Mouse (Mus musculus) neural tube, embryonic 14.5 days (tissue): ENCODE measurements around the gene Gba2. TPM values are rescaled to one million over a fixed set of nuclear protein-coding genes. Genes with fewer than 3 reads are reported as not detected.

Experiments used
- ATAC-seq: fragments of 200-750 bp; cut with Nextera tagmentation; 2 replicates; pipeline ENCODE4 v1.8.0; 2017; ENCODE audit warnings: low read depth, mild to moderate bottlenecking, moderate TSS enrichment, moderate library complexity
- H3K27ac ChIP-seq: fragments of 300-500 bp; sonication (generic); 2 replicates; pipeline ENCODE4 v1.5.1; 2014; ENCODE audit warnings: low read depth, mild to moderate bottlenecking, control low read depth, low read length, moderate library complexity, mixed read lengths
- H3K27me3 ChIP-seq: fragments of 300-500 bp; sonication (generic); 2 replicates; pipeline ENCODE4 v1.6.1; 2014; ENCODE audit warnings: low read length; ENCODE audit not compliant: control insufficient read depth, insufficient read depth
- H3K36me3 ChIP-seq: fragments of 300-500 bp; sonication (generic); 2 replicates; pipeline ENCODE4 v1.6.1; 2014; ENCODE audit warnings: low read length, mixed read lengths; ENCODE audit not compliant: control insufficient read depth, insufficient read depth
- H3K4me1 ChIP-seq: fragments of 300-500 bp; sonication (generic); 2 replicates; pipeline ENCODE4 v1.6.1; 2014; ENCODE audit warnings: low read length; ENCODE audit not compliant: control insufficient read depth, insufficient read depth
- H3K4me2 ChIP-seq: fragments of 300-500 bp; sonication (generic); 2 replicates; pipeline ENCODE4 v1.6.1; 2014; ENCODE audit warnings: mild to moderate bottlenecking, low read depth, low read length, control low read depth
- H3K4me3 ChIP-seq: fragments of 300-500 bp; sonication (generic); 2 replicates; pipeline ENCODE4 v1.5.1; 2014; ENCODE audit warnings: low read depth, low read length, control low read depth, mixed read lengths
- H3K9ac ChIP-seq: fragments of 300-500 bp; sonication (generic); replicated peaks from 2 replicates; pipeline ENCODE4 v1.6.1; 2014; ENCODE audit warnings: low read depth, mild to moderate bottlenecking, control low read depth, low read length, mixed read lengths
- H3K9me3 ChIP-seq: fragments of 300-500 bp; sonication (generic); 2 replicates; pipeline ENCODE4 v1.6.1; 2016; ENCODE audit warnings: low read length; ENCODE audit not compliant: control insufficient read depth
- WGBS: fragments of 180-500 bp; shearing (Covaris S2); extraction: QIAGEN DNeasy Blood & Tissue Kit; methylation state at CpG from one replicate; pipeline ENCODE4 v1.1.7; 2014; 5-methylcytosine and 5-hydroxymethylcytosine counted together
- polyA plus RNA-seq: library from polyadenylated mRNA; unstranded; fragments of >200 nt; fragmentation: Nextera tagmentation; extraction: Ambion mirVana; gene quantifications from 2 replicates; pipeline ENCODE4 v1.2.1, GENCODE M21; 2014

Gene Gba2
- polyA plus RNA-seq, result 44.4 and 48.5 TPM in 2 replicates

GRCm38 (mm10) chr4:43578376-43579204 lies at the start of gene Gba2, which contains the start of gene Rgp1:
Gene Gba2 (minus strand): TSS chr4:43578873.
Gene Rgp1 (plus strand): TSS chr4:43578715.
- peak within 1 kb of the TSS; percentile 87 for H3K4me3 ChIP-seq
- 0% methylated on average over 74 of the region's 76 CpGs for WGBS
- peak within 1 kb of the TSS; percentile 84 for H3K4me2 ChIP-seq
- H3K27me3 ChIP-seq, result no peaks in the 10 kb centered on the region
- no peaks in the 10 kb centered on the region for H3K9me3 ChIP-seq
- H3K4me1 ChIP-seq, result peaks cover 40% of the 10 kb centered on the region
- H3K36me3 ChIP-seq, result peaks cover 25% of the 10 kb centered on the region
- H3K27ac ChIP-seq, result peak within 1 kb of the TSS; percentile 79
- H3K9ac ChIP-seq, result peak within 1 kb of the TSS; percentile 84
- ATAC-seq, result peak; percentile 87

DNA sequence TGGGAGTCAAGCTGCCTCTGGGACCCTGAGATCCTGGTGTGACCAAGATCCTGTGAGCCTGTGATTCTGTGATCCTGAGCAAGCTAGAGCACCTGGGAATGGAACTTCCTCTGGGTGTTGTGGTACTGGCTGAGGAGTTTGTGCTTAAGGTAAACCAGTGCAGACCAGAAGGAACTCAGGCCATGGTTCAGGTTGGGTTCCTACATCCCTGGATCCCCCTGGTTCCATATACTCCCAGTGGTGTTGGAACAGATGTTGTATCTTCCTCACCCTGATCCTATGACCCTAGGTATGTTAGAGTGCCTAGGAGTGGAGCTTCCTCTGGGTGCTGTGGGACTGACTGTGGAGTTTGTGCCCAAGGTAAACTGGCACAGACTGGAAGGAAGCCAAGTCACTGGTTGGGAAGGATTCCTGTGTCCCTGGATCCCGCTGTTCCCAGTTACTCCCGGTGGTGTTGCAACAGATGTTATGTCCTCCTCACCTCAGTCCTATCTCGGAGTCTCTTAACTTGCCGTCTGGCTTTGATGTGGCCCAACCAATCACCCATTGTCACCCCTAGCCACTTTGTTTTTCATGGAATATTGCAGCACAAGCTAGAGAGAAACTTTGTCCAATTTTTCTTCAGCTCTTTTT lies 41.6 kb upstream of the Gba2 start:
- no peaks in the 10 kb centered on the region for H3K27me3 ChIP-seq
- no peak overlapping the region for H3K9ac ChIP-seq
- H3K27ac ChIP-seq, result no peak overlapping the region
- no peaks in the 10 kb centered on the region for H3K9me3 ChIP-seq
- no peak overlapping the region for H3K4me2 ChIP-seq
- no peaks in the 10 kb centered on the region for H3K4me1 ChIP-seq
- no peaks in the 10 kb centered on the region for H3K36me3 ChIP-seq
- WGBS, result 88% methylated on average over 4 of the region's 4 CpGs
- H3K4me3 ChIP-seq, result no peak overlapping the region
- ATAC-seq, result no peak

DNA sequence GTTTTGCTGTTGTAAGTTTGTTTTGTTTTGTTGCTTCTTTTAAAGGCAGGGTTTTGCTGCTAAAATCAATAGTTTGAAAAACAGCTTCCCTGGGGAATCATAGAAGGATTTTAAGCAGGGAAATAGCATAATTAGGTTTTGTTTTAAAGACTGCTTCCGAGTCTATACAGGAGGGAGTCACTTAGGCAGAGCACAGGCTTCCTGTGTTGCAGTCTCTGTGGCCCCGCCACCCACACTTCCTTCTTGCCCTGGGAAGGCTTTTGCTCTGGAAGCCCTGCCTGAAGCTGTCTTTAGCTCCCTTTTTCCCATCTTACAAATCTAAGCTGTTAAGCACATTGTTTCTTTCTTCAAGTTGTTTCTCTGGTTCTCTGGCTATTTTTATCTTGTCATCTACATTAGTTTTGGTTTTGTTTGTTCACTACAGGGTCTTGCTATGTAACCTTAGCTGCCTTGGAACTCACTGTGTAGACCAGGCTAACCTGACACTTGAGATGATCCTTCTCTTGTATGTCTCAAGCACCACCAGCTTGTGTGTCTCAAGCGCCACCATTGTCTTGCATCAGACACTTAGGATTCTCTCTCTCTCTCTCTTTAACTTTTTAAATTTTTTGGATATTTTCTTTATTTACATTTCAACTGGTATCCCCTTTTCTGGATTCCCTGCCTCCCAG lies 34.5 kb upstream of the Gba2 start:
- Histone ChIP-seq H3K27me3 (no peaks in the 10 kb centered on the region), H3K4me2 (no peak overlapping the region), H3K27ac (no peak overlapping the region), H3K9me3 (no peaks in the 10 kb centered on the region), H3K4me1 (no peaks in the 10 kb centered on the region), H3K9ac (no peak overlapping the region), H3K36me3 (no peaks in the 10 kb centered on the region), H3K4me3 (no peak overlapping the region)
- no peak for ATAC-seq
- WGBS, result 68% methylated on average over 3 of the region's 3 CpGs

DNA sequence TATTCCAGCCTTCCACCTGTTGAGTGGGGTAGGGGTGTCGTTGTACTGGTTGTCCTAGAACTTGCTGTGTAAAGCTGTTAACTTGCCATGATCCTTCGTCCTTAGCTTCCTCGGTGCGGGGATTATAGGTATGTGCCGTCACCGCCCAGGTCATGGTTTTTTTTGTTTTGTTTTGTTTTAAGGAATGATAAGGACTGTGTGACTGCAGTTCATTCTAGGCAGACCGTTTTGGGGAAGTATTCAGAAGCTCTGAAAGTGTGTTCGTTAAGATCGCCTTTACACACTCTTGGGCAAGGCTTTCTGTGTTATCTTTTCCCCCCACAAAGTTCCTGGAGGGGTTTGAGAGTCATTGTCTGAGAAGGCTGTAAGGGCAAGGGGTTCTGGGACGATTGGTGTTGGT lies 33.9 kb upstream of the Gba2 start:
- no peaks in the 10 kb centered on the region for H3K27me3 ChIP-seq
- no peak overlapping the region for H3K4me2 ChIP-seq
- H3K4me1 ChIP-seq, result no peaks in the 10 kb centered on the region
- no peaks in the 10 kb centered on the region for H3K36me3 ChIP-seq
- WGBS, result 79% methylated on average over 10 of the region's 10 CpGs
- ATAC-seq, result no peak
- H3K9ac ChIP-seq, result no peak overlapping the region
- H3K27ac ChIP-seq, result no peak overlapping the region
- H3K9me3 ChIP-seq, result no peaks in the 10 kb centered on the region
- H3K4me3 ChIP-seq, result no peak overlapping the region

DNA sequence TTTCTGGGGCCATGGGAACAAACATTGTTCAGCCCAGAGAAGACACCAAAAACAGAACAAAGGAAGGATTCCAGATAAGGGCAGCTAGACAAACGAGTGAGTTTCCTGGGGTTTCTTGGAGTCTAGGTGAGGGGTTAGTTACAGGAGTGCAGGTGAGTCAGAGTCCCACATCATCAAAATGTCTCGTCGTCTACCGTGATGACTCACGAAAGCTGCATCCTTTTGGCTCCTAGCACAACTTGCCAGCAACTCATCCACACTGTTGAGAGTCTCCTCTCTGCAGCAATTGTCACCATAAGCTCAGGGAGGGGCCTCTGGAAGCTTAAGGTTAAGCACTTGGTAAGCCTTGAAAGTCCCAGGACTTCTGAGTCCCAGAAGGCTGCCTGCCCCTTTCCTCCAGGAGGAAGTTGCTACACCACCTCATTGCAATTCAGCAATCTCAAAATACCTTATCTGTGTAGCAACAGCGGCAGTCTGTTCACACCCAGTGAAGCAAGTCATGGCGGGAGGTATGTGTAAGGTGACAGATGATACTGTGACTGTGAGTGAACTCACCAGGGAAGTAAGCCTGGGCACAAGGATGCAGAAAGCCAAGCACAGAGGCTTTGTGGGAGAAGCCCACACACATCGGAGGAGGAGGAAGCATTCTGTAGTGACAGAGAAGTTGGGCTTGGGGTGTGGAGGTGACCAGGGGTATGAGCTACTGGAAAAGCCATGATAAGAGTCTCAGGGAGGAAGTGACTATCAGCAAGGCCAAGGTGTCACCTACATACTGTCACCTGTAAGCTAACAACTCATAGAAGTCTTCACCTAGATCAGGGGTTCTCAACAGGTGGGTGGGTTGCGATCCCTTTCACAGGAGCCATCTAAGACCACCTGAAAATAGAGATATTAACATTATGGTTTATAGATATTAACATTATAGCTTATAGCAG lies 26.3 kb upstream of the Gba2 start:
- Histone ChIP-seq H3K9ac (no peak overlapping the region), H3K4me3 (no peak overlapping the region), H3K27ac (no peak overlapping the region), H3K36me3 (no peaks in the 10 kb centered on the region), H3K4me1 (no peaks in the 10 kb centered on the region), H3K4me2 (no peak overlapping the region), H3K9me3 (no peaks in the 10 kb centered on the region), H3K27me3 (no peaks in the 10 kb centered on the region)
- ATAC-seq, result no peak
- 87% methylated on average over 9 of the region's 9 CpGs for whole genome bisulfite sequencing

DNA sequence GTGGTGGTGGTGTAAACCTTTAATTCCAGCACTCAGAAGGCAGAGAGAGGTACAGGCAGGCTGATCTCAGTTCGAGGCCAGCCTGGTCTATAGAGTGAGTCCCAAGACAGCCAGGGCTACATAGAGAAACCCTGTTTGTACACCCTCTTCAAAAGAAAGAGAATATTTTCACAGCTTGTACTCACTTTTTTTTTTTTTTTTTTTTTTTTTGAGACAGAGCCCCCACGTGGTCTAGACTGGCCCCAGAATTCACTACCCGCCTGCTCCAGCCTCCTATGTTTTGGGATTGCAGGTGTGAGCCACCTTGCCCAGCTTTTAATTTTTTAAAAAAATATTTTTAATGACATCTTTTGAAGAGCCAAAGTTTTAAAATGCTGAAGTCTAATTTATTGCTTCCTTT lies 25.4 kb upstream of the Gba2 start:
- Histone ChIP-seq H3K4me2 (no peak overlapping the region), H3K27ac (no peak overlapping the region), H3K4me1 (no peaks in the 10 kb centered on the region), H3K27me3 (no peaks in the 10 kb centered on the region), H3K9ac (no peak overlapping the region), H3K4me3 (no peak overlapping the region), H3K9me3 (no peaks in the 10 kb centered on the region), H3K36me3 (no peaks in the 10 kb centered on the region)
- WGBS, result 78% methylated on average over 3 of the region's 3 CpGs
- ATAC-seq, result no peak

GRCm38 (mm10) chr4:43600195-43600934 lies 21.7 kb upstream of the Gba2 start:
- no peak overlapping the region for H3K9ac ChIP-seq
- 88% methylated on average over 9 of the region's 9 CpGs for WGBS
- H3K27me3 ChIP-seq, result no peaks in the 10 kb centered on the region
- no peak overlapping the region for H3K4me3 ChIP-seq
- no peaks in the 10 kb centered on the region for H3K9me3 ChIP-seq
- H3K4me2 ChIP-seq, result no peak overlapping the region
- no peaks in the 10 kb centered on the region for H3K36me3 ChIP-seq
- ATAC-seq, result no peak
- no peak overlapping the region for H3K27ac ChIP-seq
- no peaks in the 10 kb centered on the region for H3K4me1 ChIP-seq
